Mouse (Mus musculus): ENCODE measurements at regions not wholly inside any gene's neighbourhood (a gene's known extent, or its start where the extent isn't known, plus 50 kb on each side); places are given as distances from the start of the nearest gene placed in this dataset.
A peak's percentile ranks its signal among the peaks of the same experiment; 100 is the strongest.

GRCm38 (mm10) chr19:56056397-56056796 lies 230.5 kb upstream of the Habp2 start:
- Histone ChIP-seq H3K4me3 (no peak overlapping the region), H3K27ac (peak overlapping the region; percentile 12; the same call in 1 of the 2 replicates), H3K27me3 (ENCODE audit: poor library complexity, severe bottlenecking) (peaks cover 34% of the 10 kb centered on the region), H3K4me1 (peaks cover 45% of the 10 kb centered on the region), H3K36me3 (replicated peaks) (no peaks in the 10 kb centered on the region), H3K9me3 (no peaks in the 10 kb centered on the region)
- WGBS, result 83% methylated on average over 6 of the region's 6 CpGs
- no peak for DNase-seq (ENCODE audit: extremely low spot score, low spot score)

- Histone ChIP-seq H3K9me3 (no peaks in the 10 kb centered on the region), H3K36me3 (replicated peaks) (no peaks in the 10 kb centered on the region), H3K27me3 (ENCODE audit: poor library complexity, severe bottlenecking) (peaks cover 40% of the 10 kb centered on the region), H3K27ac (peak overlapping the region; percentile 92), H3K4me3 (peak overlapping the region; percentile 6; the same call in 1 of the 2 replicates), H3K4me1 (peaks cover 74% of the 10 kb centered on the region)
- WGBS, result 21% methylated on average over 10 of the region's 10 CpGs
- DNase-seq (ENCODE audit: extremely low spot score, low spot score), result peak; percentile 81
Observed at GRCm38 (mm10) chr19:56061882-56062540, 224.9 kb upstream of the Habp2 start.

GRCm38 (mm10) chr19:56063099-56063498 lies 223.8 kb upstream of the Habp2 start:
- Histone ChIP-seq H3K36me3 (replicated peaks) (no peaks in the 10 kb centered on the region), H3K4me1 (peaks cover 67% of the 10 kb centered on the region), H3K27me3 (ENCODE audit: poor library complexity, severe bottlenecking) (peaks cover 41% of the 10 kb centered on the region), H3K4me3 (no peak overlapping the region), H3K9me3 (no peaks in the 10 kb centered on the region), H3K27ac (peak overlapping the region; percentile 92)
- WGBS, result 55% methylated on average over 5 of the region's 5 CpGs
- no peak for DNase-seq (ENCODE audit: extremely low spot score, low spot score)

GRCm38 (mm10) chr19:56065730-56066129 lies 221.2 kb upstream of the Habp2 start:
- DNase-seq (ENCODE audit: extremely low spot score, low spot score), result no peak
- Histone ChIP-seq H3K27ac (no peak overlapping the region), H3K36me3 (replicated peaks) (no peaks in the 10 kb centered on the region), H3K9me3 (no peaks in the 10 kb centered on the region), H3K4me1 (peaks cover 77% of the 10 kb centered on the region), H3K27me3 (ENCODE audit: poor library complexity, severe bottlenecking) (peaks cover 55% of the 10 kb centered on the region), H3K4me3 (no peak overlapping the region)
- 85% methylated on average over 6 of the region's 6 CpGs for WGBS

GRCm38 (mm10) chr19:56068165-56068564 lies 218.8 kb upstream of the Habp2 start:
- no peaks in the 10 kb centered on the region for H3K36me3 ChIP-seq (replicated peaks)
- no peak overlapping the region for H3K4me3 ChIP-seq
- peaks cover 66% of the 10 kb centered on the region for H3K4me1 ChIP-seq
- H3K9me3 ChIP-seq, result no peaks in the 10 kb centered on the region
- H3K27ac ChIP-seq, result peak overlapping the region; percentile 49; the same call in 1 of the 2 replicates
- no peak for DNase-seq (ENCODE audit: extremely low spot score, low spot score)
- WGBS, result 79% methylated on average over 8 of the region's 8 CpGs
- H3K27me3 ChIP-seq (ENCODE audit: poor library complexity, severe bottlenecking), result peaks cover 64% of the 10 kb centered on the region

- H3K36me3 ChIP-seq (replicated peaks), result no peaks in the 10 kb centered on the region
- H3K27me3 ChIP-seq (ENCODE audit: poor library complexity, severe bottlenecking), result peaks cover 64% of the 10 kb centered on the region
- H3K9me3 ChIP-seq, result no peaks in the 10 kb centered on the region
- H3K4me3 ChIP-seq, result no peak overlapping the region
- DNase-seq (ENCODE audit: extremely low spot score, low spot score), result no peak
- WGBS, result 86% methylated on average over 12 of the region's 12 CpGs
- peak overlapping the region; percentile 60 for H3K27ac ChIP-seq
- peaks cover 59% of the 10 kb centered on the region for H3K4me1 ChIP-seq
Observed at GRCm38 (mm10) chr19:56068854-56069253, 218.1 kb upstream of the Habp2 start.

GRCm38 (mm10) chr19:56069266-56069665 lies 217.7 kb upstream of the Habp2 start:
- no peak for DNase-seq (ENCODE audit: extremely low spot score, low spot score)
- H3K4me1 ChIP-seq, result peaks cover 55% of the 10 kb centered on the region
- H3K9me3 ChIP-seq, result no peaks in the 10 kb centered on the region
- H3K27me3 ChIP-seq (ENCODE audit: poor library complexity, severe bottlenecking), result peaks cover 64% of the 10 kb centered on the region
- H3K27ac ChIP-seq, result 0 out of 2 replicates have a peak overlapping the region, but pooled peaks have one; percentile 60
- H3K36me3 ChIP-seq (replicated peaks), result no peaks in the 10 kb centered on the region
- no peak overlapping the region for H3K4me3 ChIP-seq
- WGBS, result 56% methylated on average over 10 of the region's 10 CpGs

GRCm38 (mm10) chr19:56071340-56071739 lies 215.6 kb upstream of the Habp2 start:
- peaks cover 39% of the 10 kb centered on the region for H3K4me1 ChIP-seq
- H3K27me3 ChIP-seq (ENCODE audit: poor library complexity, severe bottlenecking), result peaks cover 53% of the 10 kb centered on the region
- DNase-seq (ENCODE audit: extremely low spot score, low spot score), result no peak
- 59% methylated on average over 4 of the region's 4 CpGs for WGBS
- H3K36me3 ChIP-seq (replicated peaks), result no peaks in the 10 kb centered on the region
- H3K9me3 ChIP-seq, result no peaks in the 10 kb centered on the region
- H3K27ac ChIP-seq, result peak overlapping the region; percentile 57
- no peak overlapping the region for H3K4me3 ChIP-seq

- Histone ChIP-seq H3K4me3 (no peak overlapping the region), H3K27ac (no peak overlapping the region), H3K9me3 (no peaks in the 10 kb centered on the region), H3K36me3 (replicated peaks) (no peaks in the 10 kb centered on the region), H3K4me1 (peaks cover 22% of the 10 kb centered on the region), H3K27me3 (ENCODE audit: poor library complexity, severe bottlenecking) (peaks cover 38% of the 10 kb centered on the region)
- WGBS, result 92% methylated on average over 8 of the region's 8 CpGs
- DNase-seq (ENCODE audit: extremely low spot score, low spot score), result no peak
Observed at GRCm38 (mm10) chr19:56076128-56076527, 210.8 kb upstream of the Habp2 start.

GRCm38 (mm10) chr19:56077491-56077890 lies 209.4 kb upstream of the Habp2 start:
- Histone ChIP-seq H3K9me3 (no peaks in the 10 kb centered on the region), H3K36me3 (replicated peaks) (no peaks in the 10 kb centered on the region), H3K4me3 (no peak overlapping the region), H3K27me3 (ENCODE audit: poor library complexity, severe bottlenecking) (peaks cover 29% of the 10 kb centered on the region; the same call in 1 of the 2 replicates), H3K4me1 (peaks cover 13% of the 10 kb centered on the region), H3K27ac (no peak overlapping the region)
- no peak for DNase-seq (ENCODE audit: extremely low spot score, low spot score)
- WGBS, result 85% methylated on average over 8 of the region's 8 CpGs

- Histone ChIP-seq H3K4me1 (peaks cover 4% of the 10 kb centered on the region; the same call in 1 of the 2 replicates), H3K27ac (no peak overlapping the region), H3K4me3 (no peak overlapping the region), H3K9me3 (peaks cover 19% of the 10 kb centered on the region), H3K27me3 (ENCODE audit: poor library complexity, severe bottlenecking) (peaks cover 12% of the 10 kb centered on the region), H3K36me3 (replicated peaks) (no peaks in the 10 kb centered on the region; the same call in 1 of the 2 replicates)
- no peak for DNase-seq (ENCODE audit: extremely low spot score, low spot score)
- 72% methylated on average over 7 of the region's 7 CpGs for WGBS
Observed at GRCm38 (mm10) chr19:56086413-56087083, 200.4 kb upstream of the Habp2 start.

- Histone ChIP-seq H3K4me3 (no peak overlapping the region), H3K27me3 (ENCODE audit: poor library complexity, severe bottlenecking) (peaks cover 13% of the 10 kb centered on the region), H3K27ac (no peak overlapping the region), H3K36me3 (replicated peaks) (no peaks in the 10 kb centered on the region; the same call in 1 of the 2 replicates), H3K9me3 (peaks cover 19% of the 10 kb centered on the region), H3K4me1 (peaks cover 4% of the 10 kb centered on the region; the same call in 1 of the 2 replicates)
- no peak for DNase-seq (ENCODE audit: extremely low spot score, low spot score)
- 76% methylated on average over 6 of the region's 6 CpGs for WGBS
Observed at GRCm38 (mm10) chr19:56087127-56087526, 199.8 kb upstream of the Habp2 start.

- Histone ChIP-seq H3K4me1 (peaks cover 4% of the 10 kb centered on the region; the same call in 1 of the 2 replicates), H3K36me3 (replicated peaks) (no peaks in the 10 kb centered on the region), H3K27ac (no peak overlapping the region), H3K4me3 (no peak overlapping the region), H3K27me3 (ENCODE audit: poor library complexity, severe bottlenecking) (peaks cover 34% of the 10 kb centered on the region), H3K9me3 (no peaks in the 10 kb centered on the region)
- no peak for DNase-seq (ENCODE audit: extremely low spot score, low spot score)
- 92% methylated on average over 17 of the region's 17 CpGs for WGBS
Observed at GRCm38 (mm10) chr19:56089795-56090375, 197.1 kb upstream of the Habp2 start.

Measured in forebrain, embryonic 10.5 days (tissue).